Mouse (Mus musculus): ENCODE data around the gene Gm6676. TPM values are rescaled to one million over a fixed set of nuclear protein-coding genes. Genes with fewer than 3 reads are reported as not detected.
"Not testable (repeated sequence)": the region's sequence is repeated elsewhere in the genome, so short reads cannot be mapped to it uniquely, and the experiment has no call there.

The Gm6676 gene
- polyA plus RNA-seq (2015; fragmentation: Nextera tagmentation; extraction: Ambion mirVana) = not detected in 2 replicates

DNA sequence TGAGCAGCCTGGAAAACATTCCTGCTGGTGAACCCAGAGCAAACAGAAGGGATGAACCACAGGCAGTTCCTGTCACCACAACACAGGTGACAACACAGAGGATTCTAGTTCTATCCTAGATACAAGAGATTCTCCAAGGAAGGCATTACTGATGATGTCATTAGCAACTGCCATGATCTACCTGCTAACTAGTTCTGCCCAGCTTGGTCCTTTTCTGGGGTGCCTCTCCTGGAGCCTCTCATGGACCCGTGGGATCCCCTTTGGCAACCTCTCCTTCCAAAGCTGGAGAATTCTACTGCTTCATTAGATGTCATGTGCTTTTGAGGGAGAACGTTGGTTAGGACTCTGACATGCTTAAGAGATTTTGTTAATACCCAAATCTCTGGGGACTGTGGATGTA is at the start of gene Gm6676:
Gene Gm6676 (minus strand): TSS at position 101 of the 400 bp plus-strand sequence.
- WGBS (ENCODE audit: insufficient replicate concordance) = no CpG with 5 or more reads among the region's 2 CpGs
- not testable (repeated sequence) for ATAC-seq (ENCODE audit: insufficient read depth); H3K27ac ChIP-seq (replicated peaks); H3K9me3 ChIP-seq (replicated peaks); H3K36me3 ChIP-seq (replicated peaks); H3K9ac ChIP-seq; H3K4me1 ChIP-seq (replicated peaks); H3K4me2 ChIP-seq; H3K27me3 ChIP-seq; H3K4me3 ChIP-seq (replicated peaks)

DNA sequence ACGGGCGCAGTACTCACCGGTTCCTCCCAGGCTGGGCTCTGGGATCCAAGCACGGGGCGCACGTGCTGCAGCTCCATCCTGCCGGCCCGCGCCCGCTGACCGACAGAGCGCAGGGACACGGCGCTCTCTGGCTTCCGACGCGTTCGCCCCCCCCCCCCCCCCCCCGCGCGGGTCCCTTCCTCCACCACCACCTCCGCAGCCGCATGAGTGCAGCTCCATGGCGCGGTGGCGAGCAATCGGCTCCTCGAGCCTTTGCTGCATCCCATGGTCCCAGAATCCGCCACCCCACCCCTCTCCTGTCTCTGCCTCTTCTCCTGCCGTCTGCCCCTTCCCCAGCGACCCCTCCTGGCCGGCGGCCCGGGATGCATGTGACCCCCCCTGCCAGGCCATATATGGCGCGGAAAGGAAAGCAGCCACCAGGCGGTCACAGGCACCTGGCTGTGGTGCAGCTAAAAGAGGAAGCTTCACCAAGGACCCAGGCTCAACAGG is 49.3 kb upstream of the Gm6676 start, which contains the start of gene Gm3512:
Gene Gm3512 (minus strand): TSS at position 51 of the 489 bp plus-strand sequence.
- not testable (repeated sequence) for H3K4me1 ChIP-seq (replicated peaks); H3K9me3 ChIP-seq (replicated peaks); H3K4me3 ChIP-seq (replicated peaks); H3K9ac ChIP-seq; H3K27me3 ChIP-seq; ATAC-seq (ENCODE audit: insufficient read depth); H3K4me2 ChIP-seq; H3K36me3 ChIP-seq (replicated peaks); H3K27ac ChIP-seq (replicated peaks)
- WGBS (ENCODE audit: insufficient replicate concordance) = no CpG with 5 or more reads among the region's 37 CpGs

GRCm38 (mm10) chr14:7105124-7105802 is 19.9 kb downstream of the Gm6676 start:
- H3K4me3 ChIP-seq (replicated peaks); ATAC-seq (ENCODE audit: insufficient read depth); H3K36me3 ChIP-seq (replicated peaks); H3K4me1 ChIP-seq (replicated peaks); H3K27ac ChIP-seq (replicated peaks); H3K9ac ChIP-seq; H3K9me3 ChIP-seq (replicated peaks); H3K27me3 ChIP-seq: not testable (repeated sequence)
- peak overlapping the region; percentile 44 for H3K4me2 ChIP-seq
- 3% methylated on average over 12 of the region's 54 CpGs for WGBS (ENCODE audit: insufficient replicate concordance)

GRCm38 (mm10) chr14:7100521-7100920 is 24.7 kb downstream of the Gm6676 start, which contains the start of gene Gm3696:
TSS of gene Gm3696 (minus strand) at chr14:7100621.
- not testable (repeated sequence) for ATAC-seq (ENCODE audit: insufficient read depth); H3K9ac ChIP-seq; H3K9me3 ChIP-seq (replicated peaks); H3K4me1 ChIP-seq (replicated peaks); H3K4me3 ChIP-seq (replicated peaks); H3K27me3 ChIP-seq; H3K36me3 ChIP-seq (replicated peaks); H3K27ac ChIP-seq (replicated peaks); H3K4me2 ChIP-seq
- WGBS (ENCODE audit: insufficient replicate concordance) = 62% methylated on average over 1 of the region's 3 CpGs

Other genes starting within 250 kb of the Gm6676 start
- gene Gm3667, start 235.4 kb downstream of the Gm6676 start, polyA plus RNA-seq (2015; fragmentation: Nextera tagmentation; extraction: Ambion mirVana) = not detected in 2 replicates
- gene Gm6356, start 151.6 kb downstream of the Gm6676 start, polyA plus RNA-seq (2015; fragmentation: Nextera tagmentation; extraction: Ambion mirVana) = not detected in 2 replicates
- not detected in 2 replicates for gene Gm10406, start 98.0 kb downstream of the Gm6676 start, polyA plus RNA-seq (2015; fragmentation: Nextera tagmentation; extraction: Ambion mirVana)
- not detected in 2 replicates for gene Gm3685, start 80.4 kb downstream of the Gm6676 start, polyA plus RNA-seq (2015; fragmentation: Nextera tagmentation; extraction: Ambion mirVana)
- not detected in 2 replicates for gene Gm3696, start 24.8 kb downstream of the Gm6676 start, polyA plus RNA-seq (2015; fragmentation: Nextera tagmentation; extraction: Ambion mirVana)
- 0.10 and 0.12 TPM in 2 replicates for gene Gm3512, start 49.1 kb upstream of the Gm6676 start, polyA plus RNA-seq (2015; fragmentation: Nextera tagmentation; extraction: Ambion mirVana)
- gene Gm16434, start 69.1 kb upstream of the Gm6676 start, polyA plus RNA-seq (2015; fragmentation: Nextera tagmentation; extraction: Ambion mirVana) = not detected in 2 replicates
- gene Gm3727, start 139.3 kb upstream of the Gm6676 start, polyA plus RNA-seq (2015; fragmentation: Nextera tagmentation; extraction: Ambion mirVana) = not detected in 2 replicates
- not detected in 2 replicates for gene Gm3739, start 189.6 kb upstream of the Gm6676 start, polyA plus RNA-seq (2015; fragmentation: Nextera tagmentation; extraction: Ambion mirVana)
- not detected in 2 replicates for gene Gm5797, start 207.0 kb upstream of the Gm6676 start, polyA plus RNA-seq (2015; fragmentation: Nextera tagmentation; extraction: Ambion mirVana)
- gene Gm8374, start 239.7 kb upstream of the Gm6676 start, polyA plus RNA-seq (2015; fragmentation: Nextera tagmentation; extraction: Ambion mirVana) = not detected in 2 replicates

Data from liver, embryonic 15.5 days (tissue).